Mouse (Mus musculus): ENCODE data around the gene Ccnjl. TPM values are rescaled to one million over a fixed set of nuclear protein-coding genes. Genes with fewer than 3 reads are reported as not detected.

The Ccnjl gene
- polyA plus RNA-seq, 1 experiment from 2014 or later: 9.5 TPM

DNA sequence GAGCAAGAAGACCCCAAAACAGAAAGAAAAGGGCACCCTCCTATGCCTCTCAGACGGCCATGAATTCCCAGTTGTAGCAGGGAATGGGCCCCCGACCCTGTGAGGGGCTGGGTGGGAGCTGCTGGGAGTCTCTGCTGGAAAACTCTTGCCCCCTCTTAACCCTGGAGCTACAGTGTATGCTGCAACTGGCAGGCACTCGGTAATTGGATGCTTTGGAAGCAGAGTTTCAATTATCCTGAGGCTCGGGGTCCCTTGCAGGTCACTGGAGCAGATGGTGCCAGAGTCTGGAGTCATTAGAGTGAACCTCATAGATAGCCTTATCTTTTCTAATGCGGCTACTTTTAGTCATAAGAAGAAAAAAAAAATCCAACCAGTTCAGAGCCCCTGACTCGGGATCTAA, 11.3 kb downstream of the Ccnjl start:
- WGBS: 16% methylated on average over 6 of the region's 6 CpGs
- no peak overlapping the region for H3K9ac ChIP-seq (replicated peaks; ENCODE audit: low read depth, low read length)
- peak; percentile 49 for ATAC-seq (ENCODE audit: low read depth)
- H3K4me2 ChIP-seq (ENCODE audit: low read depth, low read length): no peak overlapping the region
- peaks cover 3% of the 10 kb centered on the region; the same call in 1 of the 2 replicates for H3K4me1 ChIP-seq (ENCODE audit: control insufficient read depth, insufficient read depth, low read length)
- H3K27me3 ChIP-seq (ENCODE audit: control insufficient read depth, insufficient read depth, low read length): no peaks in the 10 kb centered on the region
- no peaks in the 10 kb centered on the region for H3K9me3 ChIP-seq (ENCODE audit: control insufficient read depth, low read length)
- H3K27ac ChIP-seq (ENCODE audit: low read depth, low read length): no peak overlapping the region
- H3K4me3 ChIP-seq (ENCODE audit: low read depth, low read length): no peak overlapping the region
- no peaks in the 10 kb centered on the region for H3K36me3 ChIP-seq (ENCODE audit: control insufficient read depth, insufficient read depth, low read length)

DNA sequence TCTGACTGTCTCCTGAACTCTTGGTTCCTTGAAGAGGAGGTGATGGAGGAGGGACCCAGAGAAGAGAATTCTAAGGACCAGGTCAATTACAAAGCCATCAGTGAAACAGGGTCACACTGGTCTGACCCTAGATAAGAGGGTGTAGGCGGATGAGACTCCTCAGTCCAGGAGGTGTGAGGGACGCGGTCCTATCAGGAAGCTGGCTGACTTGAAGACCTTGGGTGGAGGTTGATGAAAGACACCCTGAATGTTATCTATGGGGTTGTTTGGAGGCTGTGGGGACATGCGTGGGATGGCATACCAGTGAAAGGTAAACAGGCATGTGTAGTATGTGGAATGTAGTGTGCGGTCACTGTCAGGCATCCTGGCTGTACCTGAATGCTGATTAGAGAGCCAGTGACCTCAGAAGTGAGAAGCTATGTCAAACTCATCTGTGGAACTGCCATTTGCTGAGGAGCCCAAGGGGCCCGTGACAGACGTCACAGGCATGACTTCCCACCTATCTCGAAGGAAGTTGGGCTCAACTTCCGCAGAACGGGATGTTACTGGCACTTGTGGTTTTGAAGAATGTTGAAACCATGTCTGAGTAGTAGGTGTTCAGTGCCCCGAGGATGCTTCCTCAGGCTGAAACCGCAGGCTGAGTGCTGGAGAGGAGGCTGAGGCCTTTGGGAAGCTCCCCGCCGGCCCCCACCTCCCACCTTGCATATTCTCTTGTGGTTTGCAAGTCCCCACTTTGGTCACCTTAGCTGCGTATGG, 15.3 kb downstream of the Ccnjl start:
- Histone ChIP-seq H3K4me3 (ENCODE audit: low read depth, low read length) (no peak overlapping the region), H3K9me3 (ENCODE audit: control insufficient read depth, low read length) (no peaks in the 10 kb centered on the region), H3K4me2 (ENCODE audit: low read depth, low read length) (no peak overlapping the region), H3K9ac (replicated peaks; ENCODE audit: low read depth, low read length) (no peak overlapping the region), H3K27ac (ENCODE audit: low read depth, low read length) (no peak overlapping the region), H3K4me1 (ENCODE audit: control insufficient read depth, insufficient read depth, low read length) (peaks cover 10% of the 10 kb centered on the region), H3K27me3 (ENCODE audit: control insufficient read depth, insufficient read depth, low read length) (no peaks in the 10 kb centered on the region), H3K36me3 (ENCODE audit: control insufficient read depth, insufficient read depth, low read length) (no peaks in the 10 kb centered on the region)
- no peak for ATAC-seq (ENCODE audit: low read depth)
- WGBS: 93% methylated on average over 15 of the region's 15 CpGs

DNA sequence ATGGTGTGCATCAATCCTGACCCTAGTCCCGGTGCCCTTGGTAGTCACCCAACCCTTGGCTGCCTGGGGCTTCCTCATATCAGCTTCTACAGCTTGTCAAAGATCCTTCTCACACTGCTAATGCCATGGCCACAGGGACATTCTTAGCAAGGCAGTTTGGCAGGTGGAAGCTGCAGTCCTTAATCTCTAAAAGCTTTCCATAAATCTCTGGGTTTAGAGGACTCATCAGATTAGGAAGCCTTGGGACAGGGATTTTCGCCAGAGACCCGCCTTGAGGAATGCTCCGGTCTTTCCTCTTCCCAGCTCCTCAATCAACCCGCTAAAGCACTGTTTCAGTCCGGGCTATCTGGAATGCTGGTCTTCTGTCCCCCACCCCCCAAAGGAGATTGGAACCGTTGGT, 16.2 kb downstream of the Ccnjl start:
- 92% methylated on average over 7 of the region's 7 CpGs for WGBS
- H3K27me3 ChIP-seq (ENCODE audit: control insufficient read depth, insufficient read depth, low read length): no peaks in the 10 kb centered on the region
- H3K4me2 ChIP-seq (ENCODE audit: low read depth, low read length): no peak overlapping the region
- H3K9me3 ChIP-seq (ENCODE audit: control insufficient read depth, low read length): no peaks in the 10 kb centered on the region
- ATAC-seq (ENCODE audit: low read depth): no peak
- H3K9ac ChIP-seq (replicated peaks; ENCODE audit: low read depth, low read length): no peak overlapping the region
- no peak overlapping the region for H3K4me3 ChIP-seq (ENCODE audit: low read depth, low read length)
- H3K4me1 ChIP-seq (ENCODE audit: control insufficient read depth, insufficient read depth, low read length): peaks cover 7% of the 10 kb centered on the region
- no peaks in the 10 kb centered on the region for H3K36me3 ChIP-seq (ENCODE audit: control insufficient read depth, insufficient read depth, low read length)
- no peak overlapping the region for H3K27ac ChIP-seq (ENCODE audit: low read depth, low read length)

DNA sequence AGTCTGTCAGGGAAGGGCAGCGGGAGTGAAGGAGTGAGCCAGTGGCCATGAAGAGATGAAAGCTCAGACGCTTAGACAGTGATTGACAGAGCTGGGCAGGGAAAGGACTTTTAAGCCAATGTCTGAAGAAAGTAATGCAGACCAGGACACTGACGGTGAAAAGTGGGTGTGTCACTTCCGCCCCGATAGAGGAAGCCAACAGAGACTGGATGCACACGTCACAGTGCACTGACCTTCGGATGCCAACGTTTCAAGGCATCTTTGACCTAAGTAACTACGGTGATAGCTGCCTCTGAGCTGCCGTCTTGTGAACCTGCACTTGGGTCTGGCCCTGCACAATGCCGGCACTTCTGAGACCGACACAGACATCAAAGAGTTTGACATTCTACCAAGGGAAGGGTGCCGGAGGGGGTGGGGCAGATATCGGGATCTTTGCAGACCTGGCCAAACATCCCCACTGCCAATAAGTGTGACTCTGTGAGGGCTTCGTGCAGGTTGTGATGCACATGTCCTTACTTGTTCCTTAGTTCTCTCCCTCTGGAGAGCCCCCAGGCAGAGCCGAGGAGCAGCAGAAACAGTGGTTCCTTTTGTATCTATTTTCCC, 17.4 kb downstream of the Ccnjl start:
- ATAC-seq (ENCODE audit: low read depth): no peak
- H3K4me1 ChIP-seq (ENCODE audit: control insufficient read depth, insufficient read depth, low read length): peaks cover 7% of the 10 kb centered on the region
- H3K27me3 ChIP-seq (ENCODE audit: control insufficient read depth, insufficient read depth, low read length): no peaks in the 10 kb centered on the region
- no peak overlapping the region for H3K9ac ChIP-seq (replicated peaks; ENCODE audit: low read depth, low read length)
- no peaks in the 10 kb centered on the region for H3K9me3 ChIP-seq (ENCODE audit: control insufficient read depth, low read length)
- 61% methylated on average over 16 of the region's 16 CpGs for WGBS
- H3K27ac ChIP-seq (ENCODE audit: low read depth, low read length): no peak overlapping the region
- no peaks in the 10 kb centered on the region for H3K36me3 ChIP-seq (ENCODE audit: control insufficient read depth, insufficient read depth, low read length)
- H3K4me2 ChIP-seq (ENCODE audit: low read depth, low read length): no peak overlapping the region
- H3K4me3 ChIP-seq (ENCODE audit: low read depth, low read length): no peak overlapping the region

DNA sequence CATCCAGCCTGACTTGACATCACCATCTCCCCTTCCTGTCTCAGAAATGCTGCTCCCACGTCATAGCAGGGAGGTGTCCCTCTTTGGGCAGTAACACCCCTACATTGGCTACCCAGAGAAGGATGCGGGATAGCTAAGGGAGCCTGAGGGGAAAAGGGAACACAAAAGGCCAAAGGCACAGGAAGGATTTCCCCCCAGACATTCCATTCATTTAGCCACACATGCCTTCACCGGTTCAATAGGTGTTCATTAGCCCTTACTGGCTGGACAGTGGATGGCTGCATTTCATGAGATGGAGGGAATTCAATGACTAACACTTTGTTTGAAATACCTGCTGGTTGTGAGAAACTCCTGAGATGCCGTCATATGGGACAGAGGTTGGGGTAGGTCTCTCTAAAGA, 18.1 kb downstream of the Ccnjl start:
- Histone ChIP-seq H3K27me3 (ENCODE audit: control insufficient read depth, insufficient read depth, low read length) (no peaks in the 10 kb centered on the region), H3K36me3 (ENCODE audit: control insufficient read depth, insufficient read depth, low read length) (no peaks in the 10 kb centered on the region), H3K9ac (replicated peaks; ENCODE audit: low read depth, low read length) (no peak overlapping the region), H3K4me1 (ENCODE audit: control insufficient read depth, insufficient read depth, low read length) (peaks cover 7% of the 10 kb centered on the region), H3K27ac (ENCODE audit: low read depth, low read length) (no peak overlapping the region), H3K4me2 (ENCODE audit: low read depth, low read length) (no peak overlapping the region), H3K4me3 (ENCODE audit: low read depth, low read length) (no peak overlapping the region), H3K9me3 (ENCODE audit: control insufficient read depth, low read length) (no peaks in the 10 kb centered on the region)
- 62% methylated on average over 4 of the region's 4 CpGs for WGBS
- ATAC-seq (ENCODE audit: low read depth): no peak

DNA sequence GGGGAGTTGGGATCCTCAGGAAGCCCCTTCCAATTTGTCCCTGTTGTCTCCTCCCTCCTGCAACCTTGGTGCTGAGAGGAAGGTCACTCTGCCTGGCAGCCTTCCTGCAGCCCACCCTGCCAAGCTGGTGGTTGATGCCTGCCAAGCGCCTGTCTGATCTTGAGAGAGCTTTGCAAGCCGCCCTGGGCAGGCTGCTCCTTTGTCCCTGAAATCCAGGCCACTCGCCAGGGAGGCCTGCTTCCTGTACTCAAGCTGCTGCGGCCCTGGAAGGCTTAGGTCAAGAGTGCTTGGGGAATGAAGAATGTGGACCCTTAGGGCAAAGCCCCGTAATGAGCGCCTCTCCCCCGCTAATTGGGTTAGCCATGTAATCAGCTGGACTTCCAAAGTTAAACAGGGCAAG, 19.6 kb downstream of the Ccnjl start:
- Histone ChIP-seq H3K4me1 (ENCODE audit: control insufficient read depth, insufficient read depth, low read length) (peaks cover 7% of the 10 kb centered on the region), H3K36me3 (ENCODE audit: control insufficient read depth, insufficient read depth, low read length) (no peaks in the 10 kb centered on the region), H3K4me2 (ENCODE audit: low read depth, low read length) (no peak overlapping the region), H3K9ac (replicated peaks; ENCODE audit: low read depth, low read length) (no peak overlapping the region), H3K4me3 (ENCODE audit: low read depth, low read length) (no peak overlapping the region), H3K27me3 (ENCODE audit: control insufficient read depth, insufficient read depth, low read length) (no peaks in the 10 kb centered on the region), H3K27ac (ENCODE audit: low read depth, low read length) (peak overlapping the region; percentile 1; the same call in 1 of the 2 replicates), H3K9me3 (ENCODE audit: control insufficient read depth, low read length) (no peaks in the 10 kb centered on the region)
- peak; percentile 65; the same call in 1 of the 2 replicates for ATAC-seq (ENCODE audit: low read depth)
- WGBS: 23% methylated on average over 7 of the region's 7 CpGs

DNA sequence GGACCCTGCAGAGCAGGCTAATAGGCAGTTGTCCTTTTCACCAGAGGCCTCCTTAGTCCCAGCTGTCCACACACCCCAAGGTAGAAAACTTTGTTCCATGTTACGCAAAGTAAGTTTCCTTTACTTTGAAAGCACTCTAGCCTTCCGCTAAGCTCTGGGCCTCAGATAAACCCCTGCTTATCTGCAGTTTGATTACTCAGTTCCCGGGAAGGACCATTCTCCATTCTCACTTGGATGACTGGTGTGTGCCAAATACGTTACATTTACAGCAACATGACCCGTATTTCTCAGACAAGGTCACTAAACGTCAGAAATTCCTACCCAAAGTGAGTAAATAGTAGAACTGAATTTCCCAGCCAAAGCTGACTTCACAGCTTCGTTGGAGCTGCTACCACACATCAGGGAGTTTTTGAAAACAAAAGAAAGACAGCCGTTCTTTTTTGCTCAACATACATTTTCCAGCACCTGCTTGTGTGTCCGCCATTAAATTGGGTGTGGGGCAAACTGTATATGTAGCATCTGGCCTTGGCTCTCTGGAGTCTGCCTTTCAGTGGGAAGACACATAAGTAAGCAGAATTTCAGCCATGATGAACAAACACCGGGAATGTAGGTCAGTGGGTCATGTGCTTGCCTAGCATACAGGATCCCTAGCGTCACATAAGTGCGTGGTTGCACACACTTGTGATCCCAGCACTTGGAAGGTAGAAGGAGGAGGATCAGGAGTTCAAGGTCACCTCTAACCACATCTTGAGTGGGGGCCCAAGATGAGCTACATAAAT, 20.3 kb downstream of the Ccnjl start:
- WGBS: 74% methylated on average over 12 of the region's 12 CpGs
- ATAC-seq (ENCODE audit: low read depth): no peak

DNA sequence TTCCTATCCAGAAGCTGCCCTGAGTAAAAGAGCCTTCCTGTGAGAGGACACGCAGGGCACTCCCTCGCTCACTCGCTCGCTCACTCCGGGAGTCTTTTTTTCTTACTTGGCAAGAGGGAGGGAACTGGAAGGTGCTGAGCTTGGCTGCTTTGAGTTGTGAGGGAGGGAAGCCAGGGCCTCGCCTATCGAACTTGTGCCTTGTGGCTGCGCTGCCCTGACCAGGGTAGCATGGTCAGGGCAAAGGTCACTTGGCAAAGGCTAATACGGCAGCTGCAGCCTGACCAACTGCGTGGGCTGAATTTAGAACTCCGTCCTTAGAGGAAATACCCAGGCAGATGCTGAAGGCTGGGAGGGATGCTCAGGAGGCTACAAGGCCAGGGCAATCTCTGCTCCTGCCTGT, 21.1 kb downstream of the Ccnjl start:
- ATAC-seq (ENCODE audit: low read depth): peak; percentile 16; the same call in 1 of the 2 replicates
- no peaks in the 10 kb centered on the region for H3K27me3 ChIP-seq (ENCODE audit: control insufficient read depth, insufficient read depth, low read length)

More for the DNA sequence above, 20.3 kb downstream of the Ccnjl start:
- Histone ChIP-seq H3K9ac (replicated peaks; ENCODE audit: low read depth, low read length) (no peak overlapping the region), H3K27ac (ENCODE audit: low read depth, low read length) (no peak overlapping the region), H3K4me1 (ENCODE audit: control insufficient read depth, insufficient read depth, low read length) (peaks cover 7% of the 10 kb centered on the region), H3K36me3 (ENCODE audit: control insufficient read depth, insufficient read depth, low read length) (no peaks in the 10 kb centered on the region), H3K27me3 (ENCODE audit: control insufficient read depth, insufficient read depth, low read length) (no peaks in the 10 kb centered on the region), H3K9me3 (ENCODE audit: control insufficient read depth, low read length) (no peaks in the 10 kb centered on the region), H3K4me3 (ENCODE audit: low read depth, low read length) (no peak overlapping the region), H3K4me2 (ENCODE audit: low read depth, low read length) (no peak overlapping the region)

DNA sequence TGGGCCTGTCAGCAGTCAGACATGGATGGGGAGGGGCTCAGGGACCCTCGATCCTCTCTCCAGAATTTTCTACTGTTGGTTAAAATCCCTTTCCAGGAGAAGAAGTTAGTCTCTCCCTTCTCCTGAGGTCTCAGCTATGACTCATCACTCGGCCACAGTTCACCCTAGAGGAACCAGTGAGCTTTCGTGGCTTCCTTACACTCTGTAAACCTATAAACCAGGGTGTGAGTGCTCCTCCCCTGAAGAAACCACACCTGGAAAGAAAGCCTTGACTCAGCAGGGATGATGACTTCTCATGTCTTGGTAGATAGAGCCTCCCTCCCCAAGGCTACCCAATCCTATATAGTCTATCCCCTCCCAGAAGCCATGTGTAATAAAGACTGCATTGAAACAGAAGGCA, 23.2 kb downstream of the Ccnjl start:
- no peak for ATAC-seq (ENCODE audit: low read depth)
- no peaks in the 10 kb centered on the region for H3K36me3 ChIP-seq (ENCODE audit: control insufficient read depth, insufficient read depth, low read length)

More for the DNA sequence above, 21.1 kb downstream of the Ccnjl start:
- Histone ChIP-seq H3K4me2 (ENCODE audit: low read depth, low read length) (no peak overlapping the region), H3K27ac (ENCODE audit: low read depth, low read length) (no peak overlapping the region), H3K9me3 (ENCODE audit: control insufficient read depth, low read length) (no peaks in the 10 kb centered on the region), H3K4me3 (ENCODE audit: low read depth, low read length) (no peak overlapping the region), H3K9ac (replicated peaks; ENCODE audit: low read depth, low read length) (no peak overlapping the region), H3K36me3 (ENCODE audit: control insufficient read depth, insufficient read depth, low read length) (no peaks in the 10 kb centered on the region), H3K4me1 (ENCODE audit: control insufficient read depth, insufficient read depth, low read length) (peaks cover 7% of the 10 kb centered on the region)
- 61% methylated on average over 11 of the region's 11 CpGs for WGBS

More for the DNA sequence above, 23.2 kb downstream of the Ccnjl start:
- H3K9me3 ChIP-seq (ENCODE audit: control insufficient read depth, low read length): no peaks in the 10 kb centered on the region
- H3K9ac ChIP-seq (replicated peaks; ENCODE audit: low read depth, low read length): no peak overlapping the region
- WGBS: 92% methylated on average over 3 of the region's 3 CpGs
- H3K4me2 ChIP-seq (ENCODE audit: low read depth, low read length): no peak overlapping the region
- no peak overlapping the region for H3K27ac ChIP-seq (ENCODE audit: low read depth, low read length)
- H3K4me3 ChIP-seq (ENCODE audit: low read depth, low read length): no peak overlapping the region
- H3K4me1 ChIP-seq (ENCODE audit: control insufficient read depth, insufficient read depth, low read length): peaks cover 7% of the 10 kb centered on the region
- H3K27me3 ChIP-seq (ENCODE audit: control insufficient read depth, insufficient read depth, low read length): no peaks in the 10 kb centered on the region

Measured in neural tube, embryonic 14.5 days (tissue).